In the genomic region with DNA sequence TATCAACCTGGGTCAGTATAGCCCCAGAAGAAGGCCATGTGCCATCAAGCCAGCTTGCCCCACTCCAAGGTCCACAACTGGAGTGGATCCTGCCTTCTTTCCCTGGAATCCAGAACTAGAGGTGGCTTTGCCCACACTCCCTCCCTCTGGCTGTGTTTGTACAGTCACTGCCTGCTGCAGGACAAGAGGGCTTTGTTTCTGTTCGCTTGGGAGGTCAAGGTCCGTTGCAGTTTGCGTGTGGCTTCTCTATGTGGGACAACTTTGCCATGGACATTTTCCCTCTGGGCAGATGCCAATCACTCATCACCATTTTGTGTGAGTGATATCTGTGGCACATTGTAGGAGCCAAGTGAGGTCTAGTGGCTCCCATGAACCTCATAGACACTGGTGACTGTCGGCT, we compare ENCODE assay signal across 20 mouse cellular contexts.
DNase-seq lines count a peak whose midpoint lies in the region; ATAC-seq and TF ChIP-seq lines count a peak whose summit lies in the region.
"Had no signal": no experiment of that assay in that cellular context is flagged by ENCODE, and none has a peak within 500 bp of the region (broad histone marks: within the 10 kb centered on the region; RNA-seq: fewer than 3 reads in every experiment).

No protein-coding gene starts in this region.

- WGBS in kidney, embryonic 14.5 days = 68% methylated on average over 4 of the region's 4 CpGs
- WGBS in liver, embryonic 16.5 days (ENCODE audit: insufficient replicate concordance) = 56% methylated on average over 4 of the region's 4 CpGs
- WGBS in cerebellum, adult 2 months = 83% methylated on average over 4 of the region's 4 CpGs

- ATAC-seq in kidney, embryonic 14.5 days (ENCODE audit: low FRiP score, low TSS enrichment) = no peak
- peak; percentile 70 for ATAC-seq in liver, embryonic 16.5 days (ENCODE audit: low read depth)
- ATAC-seq: CD4-positive, CD25-positive, alpha-beta regulatory T cell, adult 4 months; forebrain, embryonic 13.5 days; hindbrain, embryonic 16.5 days had no signal

- peak; percentile 35 to 60 for DNase-seq in kidney, postnatal 25 days
- DNase-seq in Muller cell, postnatal 12 days (ENCODE audit: inconsistent ontology term) = peak; percentile 78
- DNase-seq in brain, adult 2 months (ENCODE audit: low read depth, low spot score) = peak; percentile 51
- DNase-seq in frontal cortex, postnatal 25 days (ENCODE audit: low spot score in 2 of 2) = no peak
- DNase-seq in cerebellum, adult 2 months = no peak
- DNase-seq in gastrocnemius, postnatal 25 days = no peak
- DNase-seq: adrenal gland, adult 2 months; cerebellum, postnatal 14 days; embryo, embryonic 11 days; lung, embryonic 14.5 days; right cerebral cortex, postnatal 4 days; thymus, adult 18-20 months had no signal

- peaks cover 29% of the 10 kb centered on the region for H3K4me1 ChIP-seq in kidney, embryonic 14.5 days (ENCODE audit: control insufficient read depth, insufficient read depth, low read length)
- H3K4me1 ChIP-seq in liver, embryonic 16.5 days (ENCODE audit: control insufficient read depth, low read depth, low read length) = no peaks in the 10 kb centered on the region; the same call in 1 of the 2 replicates
- H3K4me1 ChIP-seq in cerebellum, adult 2 months (ENCODE audit: control insufficient read depth, insufficient read depth, low read length) = peaks cover 14% of the 10 kb centered on the region

- TF ChIP-seq POLR2A in cerebellum, adult 2 months (IDR thresholded peaks at IDR 0.05; ENCODE audit: borderline replicate concordance, insufficient read depth, low read length) = no peak

- no peak overlapping the region for H3K4me3 ChIP-seq in kidney, embryonic 14.5 days (ENCODE audit: low read length)
- no peak overlapping the region for H3K4me3 ChIP-seq in liver, embryonic 16.5 days (ENCODE audit: low read depth, low read length)
- H3K4me3 ChIP-seq in cerebellum, adult 2 months (replicated peaks; ENCODE audit: insufficient read depth, low read depth, low read length) = no peak overlapping the region
- H3K4me3 ChIP-seq: forebrain, embryonic 13.5 days; midbrain, embryonic 12.5 days had no signal

- H3K36me3 ChIP-seq in kidney, embryonic 14.5 days (ENCODE audit: control insufficient read depth, insufficient read depth, low read length) = no peaks in the 10 kb centered on the region
- H3K36me3 ChIP-seq in liver, embryonic 16.5 days (ENCODE audit: control insufficient read depth, insufficient read depth) = no peaks in the 10 kb centered on the region
- H3K36me3 ChIP-seq: G1E; midbrain, embryonic 12.5 days had no signal

- no peaks in the 10 kb centered on the region for H3K9me3 ChIP-seq in kidney, embryonic 14.5 days (ENCODE audit: control insufficient read depth, low read length)
- H3K9me3 ChIP-seq in liver, embryonic 16.5 days (replicated peaks; ENCODE audit: control insufficient read depth, low read length) = no peaks in the 10 kb centered on the region
- H3K9me3 ChIP-seq: forebrain, embryonic 13.5 days; midbrain, embryonic 12.5 days had no signal

- H3K27ac ChIP-seq in kidney, embryonic 14.5 days (ENCODE audit: low read depth, low read length) = no peak overlapping the region
- no peak overlapping the region for H3K27ac ChIP-seq in liver, embryonic 16.5 days (ENCODE audit: low read length)
- H3K27ac ChIP-seq in cerebellum, adult 2 months (ENCODE audit: insufficient read depth, low read length) = no peak overlapping the region
- H3K27ac ChIP-seq: forebrain, embryonic 13.5 days; kidney, postnatal 0 days; midbrain, embryonic 12.5 days had no signal

- no peak for TF ChIP-seq CTCF in cerebellum, adult 2 months (IDR thresholded peaks at IDR 0.05; ENCODE audit: borderline replicate concordance, insufficient read depth, low read depth, low read length)

- H3K4me2 ChIP-seq in kidney, embryonic 14.5 days (replicated peaks; ENCODE audit: low read depth, low read length) = no peak overlapping the region
- no peak overlapping the region for H3K4me2 ChIP-seq in liver, embryonic 16.5 days (ENCODE audit: low read depth, low read length)
- H3K4me2 ChIP-seq: forebrain, embryonic 13.5 days; lung, embryonic 14.5 days; midbrain, embryonic 12.5 days had no signal

- no peak overlapping the region for H3K9ac ChIP-seq in kidney, embryonic 14.5 days (ENCODE audit: low read depth, low read length)
- no peak overlapping the region for H3K9ac ChIP-seq in liver, embryonic 16.5 days (ENCODE audit: low read depth, low read length)
- H3K9ac ChIP-seq: forebrain, embryonic 13.5 days; lung, embryonic 14.5 days; midbrain, embryonic 12.5 days had no signal

- H3K27me3 ChIP-seq in kidney, embryonic 14.5 days (ENCODE audit: control insufficient read depth, insufficient read depth, low read length) = no peaks in the 10 kb centered on the region
- H3K27me3 ChIP-seq in liver, embryonic 16.5 days (ENCODE audit: control insufficient read depth, insufficient read depth, low read depth, low read length) = no peaks in the 10 kb centered on the region
- H3K27me3 ChIP-seq in cerebellum, adult 2 months (ENCODE audit: control insufficient read depth, insufficient read depth, low read length) = no peaks in the 10 kb centered on the region
- H3K27me3 ChIP-seq: forebrain, embryonic 13.5 days; midbrain, embryonic 12.5 days had no signal

Comparison
In these comparisons a context has a peak if more than half of its experiments do, and no peak if none do; other contexts are left out.
1. DNase-seq: peak in kidney, postnatal 25 days (2 of 2), Muller cell, postnatal 12 days (single experiment) and brain, adult 2 months (single experiment); none in frontal cortex, postnatal 25 days (0 of 2), cerebellum, adult 2 months (0 of 2) and gastrocnemius, postnatal 25 days (single experiment).